Mouse (Mus musculus) common myeloid progenitor, adult 5-6 weeks (primary cell): ENCODE measurements around the gene Sf3b1. TPM values are rescaled to one million over a fixed set of nuclear protein-coding genes. Genes with fewer than 3 reads are reported as not detected.
A peak's percentile ranks its signal among the peaks of the same experiment; 100 is the strongest.
"Not testable (repeated sequence)": the region's sequence is repeated elsewhere in the genome, so short reads cannot be mapped to it uniquely, and the experiment has no call there.

ENCODE experiments used
- ATAC-seq: replicated peaks from 2 replicates; pipeline ENCODE4 v1.8.0; 2016; ENCODE audit warnings: low read depth, mild to moderate bottlenecking, moderate TSS enrichment, inconsistent platforms; ENCODE audit not compliant: poor library complexity, severe bottlenecking
- total RNA-seq: library from RNA; stranded (forward); fragments of 200-1000, 187-1606 nt; gene quantifications from 2 replicates; pipeline ENCODE4 v1.2.3, GENCODE M21; 2017

The Sf3b1 gene
- total RNA-seq, 1 experiment from 2014 or later = 355 TPM

- ATAC-seq = no peak
Observed at GRCm38 (mm10) chr1:54961724-54962123, 65.6 kb downstream of the Sf3b1 start.

DNA sequence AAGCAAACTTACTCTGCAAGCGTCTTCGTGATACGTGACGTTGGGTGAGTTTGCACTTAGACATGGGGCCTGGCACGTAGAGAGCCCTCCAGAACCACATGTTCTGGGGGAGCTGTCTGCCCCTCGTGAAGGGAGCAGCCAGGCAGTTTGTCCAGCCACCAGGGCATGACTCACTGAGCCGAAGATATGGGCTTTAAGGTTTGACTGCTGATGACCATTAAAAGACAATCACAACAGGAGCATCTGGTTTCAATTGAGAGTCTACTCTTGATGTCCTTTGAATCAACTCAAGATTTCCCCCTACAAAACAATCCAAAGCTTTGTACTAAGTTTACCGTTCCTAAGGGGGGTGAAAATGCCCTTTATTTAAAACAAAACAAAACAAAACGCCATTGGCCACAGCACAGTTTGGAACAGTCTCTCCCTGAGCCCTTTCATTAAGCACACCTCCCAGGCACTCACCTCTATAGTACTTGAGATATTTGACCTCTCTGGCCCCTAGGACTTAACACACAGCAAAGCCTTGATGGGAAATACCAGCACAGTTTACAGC lies 66.6 kb downstream of the Sf3b1 start:
- ATAC-seq = no peak

- no peak for ATAC-seq
Observed at GRCm38 (mm10) chr1:54958525-54958924, 68.8 kb downstream of the Sf3b1 start.

DNA sequence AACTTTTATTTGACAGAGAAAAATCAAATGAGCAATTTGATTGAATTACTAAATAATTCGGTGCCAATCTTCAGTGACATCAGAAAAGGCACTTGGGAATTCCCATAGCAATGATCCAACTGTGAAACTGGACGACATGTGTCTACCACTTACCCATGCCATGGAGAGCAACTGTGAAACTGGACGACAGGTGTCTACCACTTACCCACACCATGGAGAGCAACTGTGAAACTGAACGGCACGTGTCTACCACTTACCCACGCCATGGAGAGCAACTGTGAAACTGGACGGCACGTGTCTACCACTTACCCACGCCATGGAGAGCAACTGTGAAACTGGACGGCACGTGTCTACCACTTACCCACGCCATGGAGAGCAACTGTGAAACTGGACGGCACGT lies 70.3 kb downstream of the Sf3b1 start:
- ATAC-seq = not testable (repeated sequence)

DNA sequence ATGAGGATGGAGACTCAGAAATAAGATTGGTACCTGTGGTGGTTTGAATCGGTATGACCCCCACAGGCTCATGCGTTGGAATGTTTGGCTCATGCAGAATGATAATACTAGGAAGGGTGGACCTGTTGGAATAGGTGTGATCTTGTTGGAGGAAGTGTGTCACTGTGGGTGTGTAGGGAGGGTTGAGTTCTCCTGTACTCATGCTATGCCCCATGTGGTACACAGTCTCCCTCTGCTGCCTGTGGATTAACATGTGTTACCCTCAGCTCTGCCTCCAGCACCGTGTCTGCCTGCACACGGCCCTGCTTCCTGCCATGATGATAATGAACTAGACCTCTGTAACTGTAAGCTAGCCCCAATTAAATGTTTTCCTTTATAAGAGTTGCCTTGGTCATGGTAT lies 72.4 kb downstream of the Sf3b1 start:
- ATAC-seq = peak; percentile 72; the same call in 1 of the 2 replicates

- peak; percentile 47; the same call in 1 of the 2 replicates for ATAC-seq
Observed at GRCm38 (mm10) chr1:54944648-54945047, 82.6 kb downstream of the Sf3b1 start.

GRCm38 (mm10) chr1:54935466-54935865 lies 91.8 kb downstream of the Sf3b1 start:
- ATAC-seq = no peak

Other genes with a start within 250 kb of the Sf3b1 start
- gene Ankrd44, start 101.1 kb downstream of the Sf3b1 start, total RNA-seq = 38.8 and 51.0 TPM in 2 replicates
- 15.6 and 23.1 TPM in 2 replicates for gene Coq10b, start 25.3 kb upstream of the Sf3b1 start, total RNA-seq
- gene Hspe1, start 60.7 kb upstream of the Sf3b1 start, total RNA-seq = 548 and 584 TPM in 2 replicates
- 519 and 524 TPM in 2 replicates for gene Hspd1, start 60.8 kb upstream of the Sf3b1 start, total RNA-seq
- 45.9 and 62.2 TPM in 2 replicates for gene Mob4, start 103.8 kb upstream of the Sf3b1 start, total RNA-seq
- gene Rftn2, start 199.3 kb upstream of the Sf3b1 start, total RNA-seq = 2.5 and 2.7 TPM in 2 replicates
- 10.1 and 10.9 TPM in 2 replicates for gene Mars2, start 209.7 kb upstream of the Sf3b1 start, total RNA-seq